Mouse (Mus musculus) myocyte (in vitro differentiated cells): ENCODE measurements around the gene Ugt1a6a. TPM values are rescaled to one million over a fixed set of nuclear protein-coding genes. Genes with fewer than 3 reads are reported as not detected.
"Not testable (repeated sequence)": the region's sequence is repeated elsewhere in the genome, so short reads cannot be mapped to it uniquely, and the experiment has no call there.

Experiments
- H3K27me3 ChIP-seq: one replicate; pipeline ENCODE4 v1.6.1; 2011; ENCODE audit not compliant: control insufficient read depth, insufficient read depth, insufficient read length
- H3K36me3 ChIP-seq: one replicate; pipeline ENCODE4 v1.6.1; 2011; ENCODE audit not compliant: control insufficient read depth, insufficient read depth
- H3K4me2 ChIP-seq: one replicate; pipeline ENCODE4 v1.6.1; 2011; ENCODE audit warnings: low read depth, control low read depth
- H3K4me3 ChIP-seq: one replicate; pipeline ENCODE4 v1.5.1; 2011; ENCODE audit warnings: mild to moderate bottlenecking, control low read depth, moderate library complexity
- H3K79me2 ChIP-seq: one replicate; pipeline ENCODE4 v1.6.1; 2011; ENCODE audit not compliant: control insufficient read depth, insufficient read depth
- H3ac ChIP-seq: one replicate; pipeline ENCODE4 v1.6.1; 2011; ENCODE audit not compliant: control insufficient read depth, insufficient read length
- CEBPB ChIP-seq: IDR thresholded peaks from 2 replicates; pipeline ENCODE4 v1.6.1; 2011; ENCODE audit warnings: mild to moderate bottlenecking, moderate library complexity; ENCODE audit not compliant: poor library complexity, insufficient read depth, severe bottlenecking
- E2F4 ChIP-seq: IDR thresholded peaks from one replicate; pipeline ENCODE4 v1.6.1; 2011; ENCODE audit warnings: mild to moderate bottlenecking, control low read depth, moderate library complexity; ENCODE audit not compliant: insufficient read depth
- MAX ChIP-seq: IDR thresholded peaks from one replicate; pipeline ENCODE4 v1.6.1; 2011; ENCODE audit warnings: low read depth, mild to moderate bottlenecking, control low read depth
- MYOD1 ChIP-seq, 3 experiments: IDR thresholded peaks; one replicate each; pipeline ENCODE4 v1.6.1; 2011; ENCODE audit warnings: control low read depth in 2 of 3, low read depth in 2 of 3, mild to moderate bottlenecking in 2 of 3, moderate library complexity in 1 of 3; ENCODE audit not compliant: insufficient read length in 2 of 3, control insufficient read depth in 1 of 3
- MYOG ChIP-seq, 3 experiments: IDR thresholded peaks; one replicate each; pipeline ENCODE4 v1.6.1; 2011; ENCODE audit warnings: control low read depth in 2 of 3, low read depth in 2 of 3, mild to moderate bottlenecking in 2 of 3; ENCODE audit not compliant: insufficient read length in 2 of 3, control insufficient read depth in 1 of 3, insufficient read depth in 1 of 3
- POLR2A ChIP-seq: IDR thresholded peaks from one replicate; pipeline ENCODE4 v1.6.1; 2011; ENCODE audit warnings: low read depth, mild to moderate bottlenecking, control low read depth, moderate library complexity; ENCODE audit not compliant: insufficient read length
- POLR2AphosphoS2 ChIP-seq: IDR thresholded peaks from one replicate; pipeline ENCODE4 v1.6.1; 2011; ENCODE audit warnings: low read depth, control low read depth; ENCODE audit not compliant: insufficient read length
- REST ChIP-seq: IDR thresholded peaks from one replicate; pipeline ENCODE4 v1.6.1; 2011; ENCODE audit warnings: mild to moderate bottlenecking, control low read depth, moderate library complexity; ENCODE audit not compliant: insufficient read depth, insufficient read length
- SRF ChIP-seq: IDR thresholded peaks from one replicate; pipeline ENCODE4 v1.6.1; 2011; ENCODE audit warnings: low read depth; ENCODE audit not compliant: control insufficient read depth, insufficient read length
- TCF12 ChIP-seq: IDR thresholded peaks from one replicate; pipeline ENCODE4 v1.6.1; 2011; ENCODE audit warnings: mild to moderate bottlenecking, control low read depth; ENCODE audit not compliant: poor library complexity, insufficient read depth, severe bottlenecking
- TCF3 ChIP-seq: IDR thresholded peaks from one replicate; pipeline ENCODE4 v1.6.1; 2011; ENCODE audit warnings: low read depth, control low read depth; ENCODE audit not compliant: insufficient read length
- USF1 ChIP-seq: IDR thresholded peaks from one replicate; pipeline ENCODE4 v1.6.1; 2011; ENCODE audit warnings: low read depth, mild to moderate bottlenecking, control low read depth, moderate library complexity
- polyA plus RNA-seq: library from polyadenylated mRNA; unstranded; fragments of >200 nt; fragmentation: generic; extraction: Trizol; gene quantifications from one replicate; pipeline ENCODE4 v1.2.1, GENCODE M21; 2012; ENCODE audit warnings: missing spikeins

Gene Ugt1a6a
- polyA plus RNA-seq, 1 experiment = 8.9 TPM

DNA sequence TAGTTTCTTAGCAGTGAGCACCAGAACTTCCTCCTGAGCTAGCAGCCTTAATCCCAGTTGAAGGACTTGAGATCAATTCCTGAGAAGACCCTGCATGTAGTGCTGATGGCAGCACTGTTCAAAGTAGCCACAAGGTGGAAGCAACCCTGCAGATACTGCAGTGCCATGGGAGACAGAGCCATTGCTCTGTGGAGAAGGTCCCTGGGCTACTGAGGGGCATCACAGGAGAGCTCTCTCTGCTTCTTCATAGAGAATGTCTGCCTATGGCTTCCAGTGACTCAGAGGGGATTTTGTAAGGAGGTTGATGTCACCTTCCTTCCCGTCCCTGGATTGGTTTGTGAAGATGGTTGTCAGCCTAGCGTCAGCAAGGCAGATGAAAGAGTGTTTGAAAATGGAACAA, 15.5 kb downstream of the Ugt1a6a start:
- H3K79me2 ChIP-seq, H3ac ChIP-seq, H3K36me3 ChIP-seq, H3K4me2 ChIP-seq, H3K4me3 ChIP-seq, H3K27me3 ChIP-seq: not testable (repeated sequence)

GRCm38 (mm10) chr1:88158430-88158829, 23.8 kb downstream of the Ugt1a6a start:
- no peaks in the 10 kb centered on the region for H3K79me2 ChIP-seq
- no peak overlapping the region for H3K4me3 ChIP-seq
- no peak overlapping the region for H3ac ChIP-seq
- no peaks in the 10 kb centered on the region for H3K27me3 ChIP-seq
- no peaks in the 10 kb centered on the region for H3K36me3 ChIP-seq
- no peak overlapping the region for H3K4me2 ChIP-seq
- TF ChIP-seq POLR2A (no peak), USF1 (no peak), MYOD1 (IDR thresholded peaks at IDR 0.05; ENCODE audit: control insufficient read depth in 1 of 3, insufficient read length in 2 of 3, low read depth in 2 of 3) (no peak), REST (no peak), POLR2AphosphoS2 (no peak), SRF (no peak), E2F4 (no peak), MAX (no peak), MYOG (IDR thresholded peaks at IDR 0.05; ENCODE audit: control insufficient read depth in 1 of 3, insufficient read depth in 1 of 3, insufficient read length in 2 of 3, low read depth in 2 of 3) (no peak), TCF12 (no peak), CEBPB (no peak), TCF3 (no peak)

DNA sequence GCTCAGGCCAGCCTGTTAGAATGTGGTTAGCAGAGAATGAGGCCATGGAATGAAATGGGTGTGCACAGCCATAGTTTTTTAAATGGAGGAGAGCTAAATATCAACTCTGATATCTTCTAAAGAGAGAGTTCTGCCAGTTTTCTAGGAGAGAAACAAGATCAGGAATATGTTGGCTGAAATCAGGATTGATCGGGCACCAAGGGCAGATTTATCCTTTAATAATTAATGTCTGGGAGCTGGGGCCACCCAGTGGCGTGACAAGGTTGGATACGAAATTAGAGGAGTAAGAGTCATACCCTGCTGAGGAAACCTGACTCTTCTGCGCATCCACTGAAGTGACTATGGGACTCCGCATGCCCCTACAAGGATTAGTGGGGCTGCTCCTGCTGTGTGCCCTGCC, 31.1 kb downstream of the Ugt1a6a start, which contains the start of gene Ugt1a5:
TSS of gene Ugt1a5 (plus strand) at position 302 of the 400 bp plus-strand sequence.
- Histone ChIP-seq H3ac (no peak within 1 kb of the TSS), H3K4me2 (no peak within 1 kb of the TSS), H3K4me3 (no peak within 1 kb of the TSS), H3K79me2 (no peaks in the 10 kb centered on the region), H3K27me3 (no peaks in the 10 kb centered on the region), H3K36me3 (no peaks in the 10 kb centered on the region)
- TF ChIP-seq MYOG (IDR thresholded peaks at IDR 0.05; ENCODE audit: control insufficient read depth in 1 of 3, insufficient read depth in 1 of 3, insufficient read length in 2 of 3, low read depth in 2 of 3) (no peak), REST (no peak), POLR2A (no peak), USF1 (no peak), SRF (no peak), TCF12 (no peak), POLR2AphosphoS2 (no peak), MAX (no peak), E2F4 (no peak), TCF3 (no peak), CEBPB (no peak), MYOD1 (IDR thresholded peaks at IDR 0.05; ENCODE audit: control insufficient read depth in 1 of 3, insufficient read length in 2 of 3, low read depth in 2 of 3) (no peak)

- not testable (repeated sequence) for H3K79me2 ChIP-seq, H3K4me3 ChIP-seq, H3K4me2 ChIP-seq, H3K27me3 ChIP-seq, H3K36me3 ChIP-seq, H3ac ChIP-seq
These were observed 37.6 kb downstream of the Ugt1a6a start for GRCm38 (mm10) chr1:88172190-88172589.

DNA sequence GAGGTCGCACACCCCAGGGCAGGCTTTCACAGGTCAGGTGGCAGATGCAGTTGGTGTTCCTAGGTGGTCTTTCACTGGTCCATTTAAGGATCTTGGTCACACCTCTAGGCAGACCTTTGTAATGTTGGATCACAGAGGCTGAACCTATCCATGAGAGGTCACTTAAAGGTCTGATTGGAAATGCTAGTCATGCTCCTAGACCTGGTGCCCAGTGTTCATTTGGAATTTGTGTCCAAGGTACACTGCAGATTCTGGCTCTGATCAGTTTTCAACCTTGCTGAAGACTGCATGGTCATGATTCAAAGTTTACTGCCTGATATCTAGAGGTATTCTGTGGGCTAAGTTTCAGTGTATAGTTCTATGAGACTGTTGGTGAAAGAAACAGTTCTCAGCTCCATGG, 45.0 kb downstream of the Ugt1a6a start:
- Histone ChIP-seq H3ac (no peak overlapping the region), H3K36me3 (no peaks in the 10 kb centered on the region), H3K27me3 (peaks cover 3% of the 10 kb centered on the region), H3K4me3 (no peak overlapping the region), H3K79me2 (no peaks in the 10 kb centered on the region), H3K4me2 (no peak overlapping the region)
- TF ChIP-seq POLR2A (no peak), MYOG (IDR thresholded peaks at IDR 0.05; ENCODE audit: control insufficient read depth in 1 of 3, insufficient read depth in 1 of 3, insufficient read length in 2 of 3, low read depth in 2 of 3) (no peak), TCF12 (no peak), REST (no peak), SRF (no peak), MAX (no peak), E2F4 (no peak), POLR2AphosphoS2 (no peak), USF1 (no peak), CEBPB (no peak), MYOD1 (IDR thresholded peaks at IDR 0.05; ENCODE audit: control insufficient read depth in 1 of 3, insufficient read length in 2 of 3, low read depth in 2 of 3) (no peak), TCF3 (no peak)
